Mouse (Mus musculus) embryonic facial prominence, embryonic 13.5 days (tissue): ENCODE measurements at regions not wholly inside any gene's neighbourhood (a gene's known extent, or its start where the extent isn't known, plus 50 kb on each side); places are given as distances from the start of the nearest gene placed in this dataset.

Experiments
- ATAC-seq: fragments of 200-750 bp; cut with Nextera tagmentation; 2 replicates; pipeline ENCODE4 v1.8.0; 2017; ENCODE audit warnings: low read depth; ENCODE audit not compliant: insufficient number of reproducible peaks, insufficient read depth, low FRiP score, low TSS enrichment
- H3K27ac ChIP-seq: fragments of 300-500 bp; sonication (generic); 2 replicates; pipeline ENCODE4 v1.5.1; 2015; ENCODE audit warnings: moderate library complexity, mild to moderate bottlenecking, inconsistent platforms
- H3K27me3 ChIP-seq: fragments of 300-500 bp; sonication (generic); 2 replicates; pipeline ENCODE4 v1.6.1; 2015; ENCODE audit warnings: mild to moderate bottlenecking, inconsistent platforms
- H3K36me3 ChIP-seq: fragments of 300-500 bp; sonication (generic); 2 replicates; pipeline ENCODE4 v1.6.1; 2015; ENCODE audit warnings: mild to moderate bottlenecking, inconsistent platforms
- H3K4me1 ChIP-seq: fragments of 300-500 bp; sonication (generic); 2 replicates; pipeline ENCODE4 v1.6.1; 2015; ENCODE audit warnings: inconsistent platforms
- H3K4me2 ChIP-seq: fragments of 300-500 bp; sonication (generic); 2 replicates; pipeline ENCODE4 v1.6.1; 2015; ENCODE audit warnings: moderate library complexity, mild to moderate bottlenecking, inconsistent platforms
- H3K4me3 ChIP-seq: fragments of 300-500 bp; sonication (generic); 2 replicates; pipeline ENCODE4 v1.5.1; 2015; ENCODE audit warnings: mild to moderate bottlenecking, inconsistent platforms
- H3K9ac ChIP-seq: fragments of 300-500 bp; sonication (generic); 2 replicates; pipeline ENCODE4 v1.6.1; 2015; ENCODE audit warnings: mild to moderate bottlenecking, inconsistent platforms
- H3K9me3 ChIP-seq: fragments of 300-500 bp; sonication (generic); 2 replicates; pipeline ENCODE4 v1.6.1; 2016; ENCODE audit warnings: inconsistent platforms
- WGBS: fragments of 180-500 bp; shearing (Covaris S2); methylation state at CpG from one replicate; pipeline ENCODE4 v1.1.7; 2015; ENCODE audit warnings: mixed read lengths; 5-methylcytosine and 5-hydroxymethylcytosine counted together

DNA sequence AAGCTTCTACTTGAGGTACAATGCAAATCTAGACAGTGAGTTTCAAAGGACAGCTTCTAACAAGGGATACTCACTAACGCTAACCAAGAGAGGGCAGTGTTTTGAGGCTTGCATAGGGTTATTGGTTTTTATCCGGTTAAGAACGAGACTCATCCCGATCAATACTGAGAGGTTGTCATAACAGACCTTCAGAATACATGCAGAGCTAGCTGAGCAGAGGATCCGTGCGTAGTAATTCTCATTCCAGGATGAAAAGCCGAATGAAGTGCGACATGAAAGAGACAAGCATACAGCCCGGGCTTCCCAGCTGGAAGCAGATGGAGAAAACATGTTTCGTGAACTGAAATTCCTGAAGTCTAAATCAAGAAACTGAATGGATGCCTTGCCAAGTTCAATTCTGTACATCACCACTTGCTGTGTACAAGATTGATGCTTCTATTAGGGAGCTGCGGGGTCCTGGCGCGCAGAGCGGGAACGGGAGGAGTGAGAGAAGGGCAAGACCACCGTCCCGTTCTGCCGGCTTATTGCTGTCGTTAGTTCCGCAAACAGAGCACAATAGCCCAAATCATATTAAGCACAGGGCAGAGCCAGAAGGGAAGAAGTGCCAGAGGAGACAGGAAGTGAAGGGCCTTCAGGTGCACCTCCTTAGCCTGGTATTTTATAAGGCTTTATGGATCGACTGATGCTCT, 65.4 kb upstream of the Tes start:
- no peak overlapping the region for H3K9ac ChIP-seq
- H3K36me3 ChIP-seq, result no peaks in the 10 kb centered on the region
- no peak for ATAC-seq
- no peaks in the 10 kb centered on the region for H3K9me3 ChIP-seq
- H3K27ac ChIP-seq, result no peak overlapping the region
- H3K4me2 ChIP-seq, result peak overlapping the region; percentile 24; the same call in 1 of the 2 replicates
- H3K4me3 ChIP-seq, result no peak overlapping the region
- peaks cover 4% of the 10 kb centered on the region; the same call in 1 of the 2 replicates for H3K4me1 ChIP-seq
- WGBS, result 58% methylated on average over 21 of the region's 21 CpGs
- peaks cover 6% of the 10 kb centered on the region for H3K27me3 ChIP-seq

DNA sequence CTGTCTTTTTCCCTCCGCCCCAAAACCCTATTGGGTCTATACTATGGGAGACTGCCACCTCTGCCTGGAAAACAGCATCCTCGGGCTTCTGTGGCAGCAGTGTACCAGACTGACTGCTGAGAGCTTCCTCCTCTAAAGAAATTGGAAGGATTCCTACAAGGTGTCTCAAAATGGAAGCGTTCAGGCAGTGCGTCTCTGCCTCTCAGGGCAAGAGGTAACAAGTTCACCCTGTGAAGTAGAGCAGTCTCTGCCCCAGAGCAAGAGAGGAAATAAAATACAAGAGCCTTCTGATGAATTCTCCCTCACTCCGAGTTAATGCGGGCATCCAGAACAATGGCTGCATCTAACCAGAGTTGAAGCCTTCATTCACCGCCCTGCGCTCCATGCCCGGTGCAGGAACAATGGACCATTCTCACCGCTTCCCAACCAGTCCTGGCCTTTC, 69.4 kb upstream of the Tes start:
- Histone ChIP-seq H3K9ac (0 out of 2 replicates have a peak overlapping the region, but pooled peaks have one; percentile 12), H3K4me3 (peak overlapping the region; percentile 14; the same call in 1 of the 2 replicates), H3K36me3 (no peaks in the 10 kb centered on the region), H3K27me3 (peaks cover 6% of the 10 kb centered on the region), H3K4me2 (peak overlapping the region; percentile 40), H3K4me1 (peaks cover 4% of the 10 kb centered on the region; the same call in 1 of the 2 replicates), H3K27ac (no peak overlapping the region), H3K9me3 (no peaks in the 10 kb centered on the region)
- 17% methylated on average over 10 of the region's 10 CpGs for WGBS
- ATAC-seq, result no peak

- WGBS, result 7% methylated on average over 8 of the region's 8 CpGs
- no peak for ATAC-seq
- H3K4me2 ChIP-seq, result no peak overlapping the region
Measured at GRCm38 (mm10) chr6:16994711-16995110, 70.2 kb upstream of the Tes start.

DNA sequence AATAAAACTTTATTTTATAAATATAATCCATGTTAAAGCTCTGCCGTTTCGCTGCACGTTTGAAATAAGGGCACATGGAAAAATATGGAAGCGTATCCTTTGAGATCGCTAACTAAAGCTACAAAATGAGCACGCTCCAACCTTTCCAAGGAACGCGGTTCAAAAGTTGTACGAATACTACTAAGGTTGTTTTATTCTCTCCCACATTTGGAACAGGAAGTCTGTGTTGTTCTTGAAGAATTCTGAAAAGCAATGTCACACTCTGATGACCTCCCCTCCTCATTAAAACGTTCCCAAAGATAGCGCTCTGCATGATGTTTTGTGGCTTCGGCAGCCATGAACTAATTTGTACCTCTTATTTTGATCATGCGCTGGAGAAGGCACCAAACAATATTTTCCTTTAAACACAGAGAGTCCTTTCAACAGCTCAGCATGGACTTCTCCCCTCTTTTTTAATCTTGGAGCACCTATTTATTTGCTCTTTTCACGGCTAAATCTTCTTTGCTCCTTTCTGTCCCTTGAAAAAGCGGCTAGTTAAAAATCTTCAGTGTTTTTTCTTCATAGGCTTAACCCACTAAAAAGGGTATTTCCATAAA, 72.9 kb upstream of the Tes start:
- WGBS, result 67% methylated on average over 15 of the region's 15 CpGs
- peaks cover 6% of the 10 kb centered on the region for H3K27me3 ChIP-seq
- H3K36me3 ChIP-seq, result no peaks in the 10 kb centered on the region
- no peak overlapping the region for H3K4me3 ChIP-seq
- H3K27ac ChIP-seq, result no peak overlapping the region
- H3K9ac ChIP-seq, result no peak overlapping the region
- ATAC-seq, result no peak
- H3K4me2 ChIP-seq, result no peak overlapping the region
- H3K9me3 ChIP-seq, result no peaks in the 10 kb centered on the region
- peaks cover 4% of the 10 kb centered on the region; the same call in 1 of the 2 replicates for H3K4me1 ChIP-seq

More at GRCm38 (mm10) chr6:16994711-16995110, 70.2 kb upstream of the Tes start:
- no peaks in the 10 kb centered on the region for H3K36me3 ChIP-seq
- H3K9ac ChIP-seq, result no peak overlapping the region
- no peak overlapping the region for H3K4me3 ChIP-seq
- no peak overlapping the region for H3K27ac ChIP-seq
- peaks cover 6% of the 10 kb centered on the region for H3K27me3 ChIP-seq
- H3K4me1 ChIP-seq, result peaks cover 4% of the 10 kb centered on the region; the same call in 1 of the 2 replicates
- H3K9me3 ChIP-seq, result no peaks in the 10 kb centered on the region

DNA sequence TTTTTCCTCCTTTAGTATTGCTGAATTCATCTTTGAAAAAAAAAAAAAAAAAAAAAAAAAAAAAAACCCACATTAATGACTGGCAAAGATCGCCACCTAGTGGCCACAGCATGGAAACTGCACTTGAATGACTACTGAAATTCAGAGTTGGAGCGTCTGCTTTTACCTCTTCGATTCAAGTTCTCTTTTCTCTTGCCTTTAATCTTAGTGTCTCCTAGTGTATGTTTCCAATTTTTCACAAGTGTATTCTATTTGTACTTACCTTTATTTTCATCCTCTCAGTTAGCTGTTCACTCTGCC, 79.9 kb upstream of the Tfec start:
- no peak overlapping the region for H3K27ac ChIP-seq
- H3K4me3 ChIP-seq, result no peak overlapping the region
- H3K27me3 ChIP-seq, result peaks cover 8% of the 10 kb centered on the region
- WGBS, result 17% methylated on average over 3 of the region's 3 CpGs
- no peak for ATAC-seq
- H3K9ac ChIP-seq, result no peak overlapping the region
- no peaks in the 10 kb centered on the region for H3K9me3 ChIP-seq
- H3K4me1 ChIP-seq, result no peaks in the 10 kb centered on the region
- H3K36me3 ChIP-seq, result no peaks in the 10 kb centered on the region
- H3K4me2 ChIP-seq, result no peak overlapping the region

- Histone ChIP-seq H3K9ac (no peak overlapping the region), H3K27me3 (peaks cover 8% of the 10 kb centered on the region), H3K9me3 (no peaks in the 10 kb centered on the region), H3K4me2 (no peak overlapping the region), H3K27ac (no peak overlapping the region), H3K4me3 (no peak overlapping the region), H3K36me3 (no peaks in the 10 kb centered on the region), H3K4me1 (no peaks in the 10 kb centered on the region)
- no peak for ATAC-seq
- 61% methylated on average over 14 of the region's 14 CpGs for WGBS
Measured at GRCm38 (mm10) chr6:16977392-16978205, 79.4 kb upstream of the Tfec start.

- no peaks in the 10 kb centered on the region for H3K36me3 ChIP-seq
- ATAC-seq, result no peak
- no peak overlapping the region for H3K4me2 ChIP-seq
- H3K27ac ChIP-seq, result no peak overlapping the region
- H3K4me3 ChIP-seq, result no peak overlapping the region
- no peaks in the 10 kb centered on the region for H3K9me3 ChIP-seq
- H3K9ac ChIP-seq, result no peak overlapping the region
- H3K27me3 ChIP-seq, result no peaks in the 10 kb centered on the region
- no peaks in the 10 kb centered on the region for H3K4me1 ChIP-seq
- 58% methylated on average over 5 of the region's 5 CpGs for WGBS
Measured at GRCm38 (mm10) chr6:16965658-16966057, 67.4 kb upstream of the Tfec start.

DNA sequence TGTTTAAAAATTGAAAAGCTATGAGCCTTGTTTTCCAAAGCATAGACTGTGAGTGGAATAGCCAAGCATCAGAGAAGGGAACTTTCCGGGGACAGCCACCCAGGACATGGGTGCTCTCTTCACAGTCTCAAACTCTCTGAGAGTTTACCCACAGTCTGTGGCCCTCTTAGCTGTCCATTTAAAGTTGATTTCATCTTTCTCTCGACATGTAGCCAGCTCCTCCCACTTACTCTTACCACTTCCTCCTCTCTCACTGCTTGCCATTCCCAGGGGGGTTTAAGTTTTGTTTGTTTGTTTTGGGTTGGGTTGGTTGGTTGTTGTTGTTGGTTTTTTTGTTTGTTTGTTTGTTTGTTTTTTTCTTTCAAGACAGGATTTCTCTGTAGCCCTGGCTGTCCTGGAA, 66.1 kb upstream of the Tfec start:
- no peaks in the 10 kb centered on the region for H3K9me3 ChIP-seq
- H3K36me3 ChIP-seq, result no peaks in the 10 kb centered on the region
- H3K27me3 ChIP-seq, result no peaks in the 10 kb centered on the region
- WGBS, result 64% methylated on average over 2 of the region's 2 CpGs
- no peak overlapping the region for H3K4me2 ChIP-seq
- no peaks in the 10 kb centered on the region for H3K4me1 ChIP-seq
- no peak overlapping the region for H3K27ac ChIP-seq
- no peak overlapping the region for H3K4me3 ChIP-seq
- no peak for ATAC-seq
- H3K9ac ChIP-seq, result no peak overlapping the region

GRCm38 (mm10) chr6:16963958-16964357, 65.7 kb upstream of the Tfec start:
- no peaks in the 10 kb centered on the region for H3K9me3 ChIP-seq
- no peak for ATAC-seq
- H3K9ac ChIP-seq, result no peak overlapping the region
- H3K4me3 ChIP-seq, result no peak overlapping the region
- no peaks in the 10 kb centered on the region for H3K36me3 ChIP-seq
- H3K27me3 ChIP-seq, result no peaks in the 10 kb centered on the region
- no peak overlapping the region for H3K27ac ChIP-seq
- no peaks in the 10 kb centered on the region for H3K4me1 ChIP-seq
- H3K4me2 ChIP-seq, result no peak overlapping the region
- WGBS, result 70% methylated on average over 3 of the region's 3 CpGs

GRCm38 (mm10) chr6:16958102-16958501, 59.9 kb upstream of the Tfec start:
- Histone ChIP-seq H3K27ac (no peak overlapping the region), H3K4me2 (no peak overlapping the region), H3K9me3 (no peaks in the 10 kb centered on the region), H3K4me1 (no peaks in the 10 kb centered on the region), H3K4me3 (no peak overlapping the region), H3K27me3 (no peaks in the 10 kb centered on the region), H3K36me3 (no peaks in the 10 kb centered on the region), H3K9ac (no peak overlapping the region)
- no peak for ATAC-seq
- 71% methylated on average over 3 of the region's 3 CpGs for WGBS

DNA sequence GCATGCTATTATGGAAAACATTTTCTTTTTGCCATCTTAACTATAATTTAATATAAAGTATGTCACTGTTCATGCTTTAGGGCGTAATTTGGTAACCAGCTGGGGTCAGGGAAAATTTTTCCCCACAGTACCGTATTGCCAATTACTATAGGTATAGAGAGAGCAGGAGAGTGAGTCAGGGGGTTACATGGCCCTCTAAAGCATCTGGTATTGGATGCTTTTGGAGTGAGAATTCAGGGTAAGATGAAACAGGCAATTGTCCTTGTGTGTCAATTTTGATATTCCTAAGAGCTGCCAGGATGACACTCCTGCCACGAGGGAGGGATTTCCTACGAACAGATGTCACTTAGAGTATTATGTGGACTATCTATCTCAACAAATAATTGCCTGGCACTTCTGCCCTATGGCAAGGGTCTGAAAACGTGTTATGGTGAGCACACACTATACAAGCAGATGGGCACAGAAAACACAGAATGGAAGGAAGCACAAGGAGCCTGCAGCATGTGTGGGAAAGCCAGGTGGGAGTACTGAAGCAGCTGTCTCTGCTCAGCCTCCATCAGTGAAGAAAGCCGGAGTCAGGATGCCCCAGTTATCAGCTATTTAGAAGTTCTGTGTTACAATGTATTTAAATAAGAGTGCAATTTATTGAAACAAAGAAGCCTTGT, 58.7 kb upstream of the Tfec start:
- H3K27me3 ChIP-seq, result no peaks in the 10 kb centered on the region
- no peak overlapping the region for H3K4me2 ChIP-seq
- H3K4me3 ChIP-seq, result no peak overlapping the region
- H3K27ac ChIP-seq, result no peak overlapping the region
- no peak for ATAC-seq
- no peak overlapping the region for H3K9ac ChIP-seq
- no peaks in the 10 kb centered on the region for H3K36me3 ChIP-seq
- 53% methylated on average over 6 of the region's 6 CpGs for WGBS
- H3K4me1 ChIP-seq, result no peaks in the 10 kb centered on the region
- H3K9me3 ChIP-seq, result no peaks in the 10 kb centered on the region
